ENCODE assay signal across 9 mouse cellular contexts in the genomic region with DNA sequence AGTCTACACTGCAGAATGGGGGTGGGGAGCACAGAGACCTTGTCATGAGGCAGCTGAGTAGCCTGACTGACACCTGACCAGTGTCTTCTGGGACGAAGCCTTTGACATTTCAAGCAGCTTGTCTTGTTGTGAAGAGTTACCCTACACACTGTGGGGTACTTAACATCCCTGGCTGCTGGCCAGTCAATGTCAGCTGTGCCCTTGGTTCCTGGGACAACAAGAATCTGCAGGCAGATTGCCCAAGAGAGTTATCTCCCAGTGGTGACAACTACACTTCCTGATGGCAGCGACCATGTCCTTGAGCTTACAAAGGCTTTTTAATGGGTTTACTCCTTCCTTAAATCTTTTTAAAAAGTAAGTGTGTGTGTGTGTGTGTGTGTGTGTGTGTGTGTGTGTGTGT.
DNase-seq lines count a peak whose midpoint lies in the region; ATAC-seq and TF ChIP-seq lines count a peak whose summit lies in the region.
"Had no signal": no experiment of that assay in that cellular context is flagged by ENCODE, and none has a peak within 500 bp of the region (broad histone marks: within the 10 kb centered on the region; RNA-seq: fewer than 3 reads in every experiment).

No protein-coding gene starts in this region.

- no peaks in the 10 kb centered on the region for H3K36me3 ChIP-seq in limb, embryonic 14.5 days (ENCODE audit: control insufficient read depth, insufficient read depth, low read length)
- no peaks in the 10 kb centered on the region for H3K36me3 ChIP-seq in limb, embryonic 10.5 days

- WGBS in limb, embryonic 14.5 days, result 64% methylated on average over 2 of the region's 2 CpGs
- WGBS in limb, embryonic 10.5 days, result 74% methylated on average over 2 of the region's 2 CpGs

- no peak overlapping the region for H3K4me2 ChIP-seq in limb, embryonic 14.5 days (replicated peaks; ENCODE audit: low read depth, low read length, severe bottlenecking)

- no peaks in the 10 kb centered on the region for H3K27me3 ChIP-seq in limb, embryonic 14.5 days (ENCODE audit: control insufficient read depth, insufficient read depth, low read length)
- no peaks in the 10 kb centered on the region; the same call in 1 of the 2 replicates for H3K27me3 ChIP-seq in limb, embryonic 10.5 days (ENCODE audit: low read depth, poor library complexity, severe bottlenecking)

- DNase-seq in limb, embryonic 14.5 days (ENCODE audit: low spot score), result peak; percentile 17
- DNase-seq in limb, embryonic 10.5 days (ENCODE audit: low spot score), result no peak
- peak; percentile 88 for DNase-seq in adrenal gland, adult 2 months
- peak; percentile 9 for DNase-seq in brain, adult 2 months (ENCODE audit: low read depth, low spot score)
- DNase-seq in heart, postnatal 36 days, result peak; percentile 29 to 38
- DNase-seq in thymus, postnatal 10 days (ENCODE audit: low spot score in 2 of 2), result no peak
- no peak for DNase-seq in cerebellum, adult 11-12 months

- intact Hi-C loops in heart, postnatal 36 days (cut with DNase I), result no loop called here

- no peak overlapping the region for H3K4me3 ChIP-seq in limb, embryonic 14.5 days (replicated peaks; ENCODE audit: low read length)
- H3K4me3 ChIP-seq in limb, embryonic 10.5 days, result no peak overlapping the region
- H3K4me3 ChIP-seq: megakaryocyte, embryonic 14.5 days had no signal

- H3K9ac ChIP-seq in limb, embryonic 14.5 days (ENCODE audit: low read depth, low read length, severe bottlenecking), result no peak overlapping the region

- H3K9me3 ChIP-seq in limb, embryonic 14.5 days (ENCODE audit: control insufficient read depth, low read length), result no peaks in the 10 kb centered on the region
- no peaks in the 10 kb centered on the region for H3K9me3 ChIP-seq in limb, embryonic 10.5 days (replicated peaks)
- H3K9me3 ChIP-seq: megakaryocyte, embryonic 14.5 days had no signal

- ATAC-seq in limb, embryonic 14.5 days (ENCODE audit: low FRiP score, low read depth), result no peak
- ATAC-seq: intestine, embryonic 16.5 days had no signal

- H3K27ac ChIP-seq in limb, embryonic 14.5 days (replicated peaks; ENCODE audit: low read depth, low read length), result no peak overlapping the region
- H3K27ac ChIP-seq in limb, embryonic 10.5 days, result no peak overlapping the region

- no peaks in the 10 kb centered on the region for H3K4me1 ChIP-seq in limb, embryonic 14.5 days (ENCODE audit: control insufficient read depth, insufficient read depth, low read length)
- peaks cover 21% of the 10 kb centered on the region for H3K4me1 ChIP-seq in limb, embryonic 10.5 days

- TF ChIP-seq POLR2A in limb, embryonic 14.5 days (IDR thresholded peaks at IDR 0.05; ENCODE audit: borderline replicate concordance, extremely low read depth, insufficient read depth, insufficient read length), result no peak

Comparison
In these comparisons a context has a peak if more than half of its experiments do, and no peak if none do; other contexts are left out.
1. DNase-seq: peak in limb, embryonic 14.5 days (single experiment), adrenal gland, adult 2 months (single experiment), brain, adult 2 months (single experiment) and heart, postnatal 36 days (2 of 2); none in limb, embryonic 10.5 days (single experiment), thymus, postnatal 10 days (0 of 2) and cerebellum, adult 11-12 months (single experiment).